Mouse (Mus musculus) hindbrain, embryonic 12.5 days (tissue): Measurements from ENCODE around the gene Pole. TPM values are rescaled to one million over a fixed set of nuclear protein-coding genes. Genes with fewer than 3 reads are reported as not detected.
A peak's percentile ranks its signal among the peaks of the same experiment; 100 is the strongest.

Experiments used
- ATAC-seq: fragments of 200-750 bp; cut with Nextera tagmentation; 2 replicates; pipeline ENCODE4 v1.8.0; 2017; ENCODE audit warnings: moderate TSS enrichment; ENCODE audit not compliant: low FRiP score
- H3K27ac ChIP-seq: fragments of 300-500 bp; sonication (generic); 2 replicates; pipeline ENCODE4 v1.5.1; 2016; ENCODE audit warnings: mild to moderate bottlenecking
- H3K27me3 ChIP-seq: fragments of 300-500 bp; sonication (generic); 2 replicates; pipeline ENCODE4 v1.6.1; 2016; ENCODE audit warnings: mild to moderate bottlenecking
- H3K36me3 ChIP-seq: fragments of 300-500 bp; sonication (generic); 2 replicates; pipeline ENCODE4 v1.6.1; 2016; ENCODE audit warnings: mild to moderate bottlenecking
- H3K4me1 ChIP-seq: fragments of 300-500 bp; sonication (generic); 2 replicates; pipeline ENCODE4 v1.6.1; 2016
- H3K4me2 ChIP-seq: fragments of 300-500 bp; sonication (generic); replicated peaks from 2 replicates; pipeline ENCODE4 v1.6.1; 2016; ENCODE audit warnings: mild to moderate bottlenecking
- H3K4me3 ChIP-seq: fragments of 300-500 bp; sonication (generic); 2 replicates; pipeline ENCODE4 v1.5.1; 2016; ENCODE audit warnings: mild to moderate bottlenecking
- H3K9ac ChIP-seq: fragments of 300-500 bp; sonication (generic); 2 replicates; pipeline ENCODE4 v1.6.1; 2016; ENCODE audit warnings: mild to moderate bottlenecking, moderate library complexity
- H3K9me3 ChIP-seq: fragments of 300-500 bp; sonication (generic); replicated peaks from 2 replicates; pipeline ENCODE4 v1.6.1; 2016; ENCODE audit warnings: mild to moderate bottlenecking
- WGBS: fragments of 180-500 bp; shearing (Covaris S2); methylation state at CpG from one replicate; pipeline ENCODE4 v1.1.7; 2016; 5-methylcytosine and 5-hydroxymethylcytosine counted together
- polyA plus RNA-seq: library from polyadenylated mRNA; unstranded; fragments of >200 nt; fragmentation: Nextera tagmentation; extraction: Ambion mirVana; gene quantifications from 2 replicates; pipeline ENCODE4 v1.2.1, GENCODE M21; 2016

Pole gene
- polyA plus RNA-seq, 1 experiment from 2014 or later: 21.8 TPM

DNA sequence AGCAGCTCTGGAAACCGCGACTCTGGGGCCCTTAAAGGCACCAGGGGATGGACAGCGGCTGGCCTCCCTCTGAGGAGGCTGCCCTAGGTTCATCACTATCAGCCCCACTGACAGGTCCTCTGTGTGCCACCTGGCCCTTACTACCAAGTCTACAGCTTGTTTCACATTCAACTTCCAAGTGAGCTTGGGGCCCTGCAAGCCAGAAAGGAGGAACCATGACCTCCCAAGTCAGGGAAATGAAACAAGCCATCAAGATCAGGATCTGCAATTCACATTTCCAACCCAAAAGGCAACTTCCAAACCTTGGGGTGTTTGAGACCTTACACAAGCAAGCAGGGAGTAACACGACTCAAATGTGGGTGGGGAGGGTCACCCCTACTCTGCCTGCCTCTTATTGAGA is 99.2 kb downstream of the Pole start:
- ATAC-seq: no peak
- Histone ChIP-seq H3K9me3 (no peaks in the 10 kb centered on the region), H3K36me3 (peaks cover 12% of the 10 kb centered on the region; the same call in 1 of the 2 replicates), H3K27ac (no peak overlapping the region), H3K4me1 (peaks cover 31% of the 10 kb centered on the region), H3K9ac (peak overlapping the region; percentile 71; the same call in 1 of the 2 replicates), H3K4me3 (peak overlapping the region; percentile 64), H3K4me2 (peak overlapping the region; percentile 57), H3K27me3 (peaks cover 18% of the 10 kb centered on the region)
- 55% methylated on average over 4 of the region's 4 CpGs for WGBS

DNA sequence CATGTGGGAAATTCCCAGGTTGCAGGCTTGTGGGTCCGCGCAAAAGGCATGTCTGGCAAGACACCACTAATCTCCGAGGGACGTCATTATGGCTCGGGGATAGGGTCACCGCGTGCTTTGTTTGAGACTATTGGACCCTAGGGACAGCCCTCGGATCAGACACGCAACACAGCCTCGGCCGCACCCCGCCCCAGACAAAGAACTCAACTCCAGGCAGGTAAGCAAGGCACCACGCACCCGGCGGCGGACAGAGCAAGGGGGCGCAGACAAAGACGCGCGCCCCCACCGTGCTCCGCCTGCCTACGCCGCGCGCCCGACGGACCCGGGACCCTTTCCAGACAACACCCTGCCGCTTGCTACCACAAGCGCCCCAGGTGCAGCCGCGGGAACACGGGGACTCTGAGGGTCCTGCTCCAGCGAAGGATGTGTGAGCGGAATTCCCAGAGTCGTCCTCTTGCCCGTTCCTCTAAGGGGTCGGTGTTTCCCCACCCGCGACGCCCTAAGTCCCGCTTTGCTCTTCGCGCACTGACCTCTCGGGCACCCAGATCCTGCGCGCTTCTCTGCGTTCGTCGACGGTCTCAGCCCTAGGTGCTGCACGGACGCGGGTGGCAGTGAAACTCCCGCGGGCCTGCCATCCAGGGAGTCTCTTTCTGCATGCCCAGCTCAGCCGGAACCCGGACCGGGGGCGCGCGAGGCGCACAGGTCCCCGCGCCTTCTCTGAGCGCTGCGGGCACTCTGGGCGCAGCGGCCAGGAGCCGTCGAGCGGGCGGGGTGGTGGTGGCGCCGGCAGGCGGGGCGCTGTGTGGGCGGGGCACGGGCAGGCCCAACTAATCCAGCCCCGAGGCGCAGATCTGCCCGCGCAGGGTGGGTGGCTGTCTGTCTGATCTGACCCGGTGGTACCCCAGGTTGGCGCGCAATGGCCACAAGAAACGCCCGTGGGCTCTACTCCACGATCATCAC is 100.5 kb downstream of the Pole start:
- under 1% methylated on average over 88 of the region's 90 CpGs for WGBS
- Histone ChIP-seq H3K4me2 (peak overlapping the region; percentile 57), H3K9me3 (no peaks in the 10 kb centered on the region)

More for the DNA sequence above, 100.5 kb downstream of the Pole start:
- Histone ChIP-seq H3K9ac (peak overlapping the region; percentile 71), H3K36me3 (0 out of 2 replicates have a peak, but pooled peaks cover 3% of the 10 kb centered on the region), H3K4me1 (peaks cover 31% of the 10 kb centered on the region), H3K27ac (peak overlapping the region; percentile 66), H3K27me3 (peaks cover 18% of the 10 kb centered on the region), H3K4me3 (peak overlapping the region; percentile 64)
- ATAC-seq: peak; percentile 86

Other genes starting within 250 kb of the Pole start
- gene Gm17655, start 213.8 kb upstream of the Pole start, polyA plus RNA-seq: 5.4 and 7.5 TPM in 2 replicates
- gene Gm35315, start 191.9 kb upstream of the Pole start, polyA plus RNA-seq: 1.0 and 1.1 TPM in 2 replicates
- gene Plcxd1, start 186.3 kb upstream of the Pole start, polyA plus RNA-seq: 1.3 and 1.6 TPM in 2 replicates
- gene Gtpbp6, start 178.1 kb upstream of the Pole start, polyA plus RNA-seq: 53.7 and 55.8 TPM in 2 replicates
- gene Zfp605, start 176.2 kb upstream of the Pole start, polyA plus RNA-seq: 11.4 and 12.5 TPM in 2 replicates
- 92.4 and 93.5 TPM in 2 replicates for gene Chfr, start 150.5 kb upstream of the Pole start, polyA plus RNA-seq
- gene Golga3, start 109.6 kb upstream of the Pole start, polyA plus RNA-seq: 29.1 and 30.7 TPM in 2 replicates
- 36.7 and 38.6 TPM in 2 replicates for gene Ankle2, start 55.3 kb upstream of the Pole start, polyA plus RNA-seq
- 77.5 and 81.0 TPM in 2 replicates for gene Pgam5, start 16.4 kb upstream of the Pole start, polyA plus RNA-seq
- gene Pxmp2, start 120 bp upstream of the Pole start, polyA plus RNA-seq: 7.4 and 9.5 TPM in 2 replicates
- gene P2rx2, start 56.9 kb downstream of the Pole start, polyA plus RNA-seq: 2.1 and 3.2 TPM in 2 replicates
- not detected in 2 replicates for gene Lrcol1, start 58.4 kb downstream of the Pole start, polyA plus RNA-seq
- 34.4 and 35.5 TPM in 2 replicates for gene Fbrsl1, start 162.2 kb downstream of the Pole start, polyA plus RNA-seq